Mouse (Mus musculus) urinary bladder, postnatal 4 days (tissue): ENCODE results near the gene Gm10570.

Source experiments
- DNase-seq, 2 experiments: peaks; one replicate each; pipeline ENCODE4 v3.0.0; 2021 to 2022; ENCODE audit warnings: low spot score in 2 of 2

Gene Gm10570

GRCm38 (mm10) chr4:130304746-130305145 is 3.7 kb downstream of the Gm10570 start:
- no peak for DNase-seq

GRCm38 (mm10) chr4:130302285-130302870 is 6.1 kb downstream of the Gm10570 start:
- DNase-seq, result no peak

GRCm38 (mm10) chr4:130299629-130300018 is 8.8 kb downstream of the Gm10570 start:
- no peak for DNase-seq

- DNase-seq, result no peak
These were observed 9.4 kb downstream of the Gm10570 start for GRCm38 (mm10) chr4:130298877-130299628.

GRCm38 (mm10) chr4:130297123-130297529 is 11.3 kb downstream of the Gm10570 start:
- no peak for DNase-seq

GRCm38 (mm10) chr4:130296243-130296965 is 12.1 kb downstream of the Gm10570 start:
- no peak for DNase-seq

GRCm38 (mm10) chr4:130295047-130295745 is 13.3 kb downstream of the Gm10570 start:
- no peak for DNase-seq

GRCm38 (mm10) chr4:130294513-130294912 is 14.0 kb downstream of the Gm10570 start:
- DNase-seq, result no peak

- DNase-seq, result peak; percentile 47 to 80
These were observed 16.2 kb downstream of the Gm10570 start for GRCm38 (mm10) chr4:130292271-130292670.

GRCm38 (mm10) chr4:130289824-130290223 is 18.6 kb downstream of the Gm10570 start:
- DNase-seq, result no peak

GRCm38 (mm10) chr4:130286531-130286930 is 21.9 kb downstream of the Gm10570 start:
- DNase-seq, result no peak

GRCm38 (mm10) chr4:130283826-130284225 is 24.6 kb downstream of the Gm10570 start:
- no peak for DNase-seq

GRCm38 (mm10) chr4:130282856-130283255 is 25.6 kb downstream of the Gm10570 start:
- no peak for DNase-seq

GRCm38 (mm10) chr4:130279105-130279504 is 29.4 kb downstream of the Gm10570 start, which contains the start of gene Serinc2:
Serinc2 (minus strand) TSS chr4:130279205.
- no peak for DNase-seq

- no peak for DNase-seq
These were observed 31.8 kb downstream of the Gm10570 start for GRCm38 (mm10) chr4:130276573-130277176.

GRCm38 (mm10) chr4:130275823-130276105 is 32.7 kb downstream of the Gm10570 start:
- no peak for DNase-seq

GRCm38 (mm10) chr4:130275016-130275822 is 33.3 kb downstream of the Gm10570 start:
- DNase-seq, result no peak

GRCm38 (mm10) chr4:130274346-130275015 is 34.0 kb downstream of the Gm10570 start:
- DNase-seq, result no peak

- DNase-seq, result no peak
These were observed 34.7 kb downstream of the Gm10570 start for GRCm38 (mm10) chr4:130273698-130274345.
